Mouse (Mus musculus): ENCODE data around the gene Chchd3. TPM values are rescaled to one million over a fixed set of nuclear protein-coding genes. Genes with fewer than 3 reads are reported as not detected.

Chchd3 gene
- total RNA-seq (2021) (100 to 1,000 TPM; 203 to 235 TPM), polyA plus RNA-seq (2012; rRNA removed) (139 and 158 TPM in 2 replicates)
- long read RNA-seq, transcript Chchd3-201 (8 exons, 1,550 nt) = major isoform, 139 of 156 reads
- long read RNA-seq, partial matches to known transcripts = 0 of 156 reads
- long read RNA-seq, other reads (novel, unspliced or antisense) = 14 of 156 reads

GRCm38 (mm10) chr6:33059735-33060576 is at the start of gene Chchd3:
Gene Chchd3, minus strand, starts transcription at chr6:33060260.
- peak; percentile 98 for DNase-seq

GRCm38 (mm10) chr6:33104661-33105060 is 44.6 kb upstream of the Chchd3 start:
- no peak for DNase-seq

- DNase-seq = no peak
Measured at GRCm38 (mm10) chr6:33098903-33099302, 38.8 kb upstream of the Chchd3 start.

GRCm38 (mm10) chr6:33094671-33095233 is 34.7 kb upstream of the Chchd3 start:
- DNase-seq = no peak

- DNase-seq = no peak
Measured at GRCm38 (mm10) chr6:33080186-33080585, 20.1 kb upstream of the Chchd3 start.

GRCm38 (mm10) chr6:33078260-33078936 is 18.3 kb upstream of the Chchd3 start:
- DNase-seq = no peak

- DNase-seq = no peak
Measured at GRCm38 (mm10) chr6:33066462-33066861, 6.4 kb upstream of the Chchd3 start.

GRCm38 (mm10) chr6:33059276-33059675 is 784 bp downstream of the Chchd3 start:
- DNase-seq = peak; percentile 47

GRCm38 (mm10) chr6:33056392-33056791 is 3.7 kb downstream of the Chchd3 start:
- peak; percentile 41 for DNase-seq

- no peak for DNase-seq
Measured at GRCm38 (mm10) chr6:33055663-33056062, 4.4 kb downstream of the Chchd3 start.

- no peak for DNase-seq
Measured at GRCm38 (mm10) chr6:33054946-33055345, 5.1 kb downstream of the Chchd3 start.

- DNase-seq = no peak
Measured at GRCm38 (mm10) chr6:33051642-33052041, 8.4 kb downstream of the Chchd3 start.

GRCm38 (mm10) chr6:33049705-33050420 is 10.2 kb downstream of the Chchd3 start:
- peak; percentile 35 for DNase-seq

- no peak for DNase-seq
Measured at GRCm38 (mm10) chr6:33043480-33043879, 16.6 kb downstream of the Chchd3 start.

- DNase-seq = peak; percentile 23
Measured at GRCm38 (mm10) chr6:33042880-33043279, 17.2 kb downstream of the Chchd3 start.

- DNase-seq = no peak
Measured at GRCm38 (mm10) chr6:33041978-33042377, 18.1 kb downstream of the Chchd3 start.

- DNase-seq = no peak
Measured at GRCm38 (mm10) chr6:33040360-33041090, 19.5 kb downstream of the Chchd3 start.

- no peak for DNase-seq
Measured at GRCm38 (mm10) chr6:33032543-33032942, 27.5 kb downstream of the Chchd3 start.

GRCm38 (mm10) chr6:33031631-33032030 is 28.4 kb downstream of the Chchd3 start:
- no peak for DNase-seq

GRCm38 (mm10) chr6:33028296-33028695 is 31.8 kb downstream of the Chchd3 start:
- DNase-seq = no peak

- no peak for DNase-seq
Measured at GRCm38 (mm10) chr6:33025041-33025440, 35.0 kb downstream of the Chchd3 start.

Measured in adrenal gland, adult 2 months (tissue).